In the genomic region with DNA sequence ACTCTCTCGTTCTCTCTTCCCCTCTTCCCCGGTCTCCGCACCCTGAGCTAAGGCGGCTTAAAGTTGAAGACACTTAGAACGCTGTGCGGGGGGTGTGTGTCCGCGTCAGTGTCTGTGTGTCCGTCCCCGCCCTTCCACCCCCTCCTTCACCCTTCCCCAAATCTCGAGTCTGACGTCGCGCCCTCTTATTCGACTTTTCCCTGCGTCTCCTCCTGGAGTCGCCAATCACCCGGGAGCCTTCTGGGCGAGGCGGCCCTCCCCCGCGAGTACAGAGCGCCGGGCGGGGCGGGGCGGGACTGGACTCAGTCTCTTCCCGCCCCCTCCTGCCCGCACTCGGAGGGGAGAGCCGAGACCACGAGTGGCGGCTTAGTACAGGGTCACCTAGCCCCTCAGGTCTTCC, we compare ENCODE assay signal across 8 mouse cellular contexts. TPM values are rescaled to one million over a fixed set of nuclear protein-coding genes. Genes with fewer than 3 reads are reported as not detected.
DNase-seq lines count a peak whose midpoint lies in the region; ATAC-seq lines count a peak whose summit lies in the region.

A gene (minus strand): TSS at position 229 of the 400 bp plus-strand sequence.

- DNase-seq in Muller cell, postnatal 12 days (ENCODE audit: inconsistent ontology term) = peak; percentile 97
- peak; percentile 73 for DNase-seq in cerebellum, adult 11-12 months
- peak; percentile 88 for DNase-seq in heart, postnatal 4 days
- no peak for DNase-seq in natural killer cell, adult 2 months (ENCODE audit: low spot score in 2 of 2)
- DNase-seq in B cell, adult 2 months = no peak

- no peaks in the 10 kb centered on the region for H3K9me3 ChIP-seq in forebrain, embryonic 15.5 days
- H3K9me3 ChIP-seq in limb, embryonic 13.5 days = no peaks in the 10 kb centered on the region
- no peaks in the 10 kb centered on the region for H3K9me3 ChIP-seq in midbrain, embryonic 16.5 days (replicated peaks; ENCODE audit: control insufficient read depth, low read length, poor library complexity, severe bottlenecking)

- under 1% methylated on average over 31 of the region's 33 CpGs for WGBS in forebrain, embryonic 15.5 days
- WGBS in limb, embryonic 13.5 days = under 1% methylated on average over 31 of the region's 33 CpGs
- under 1% methylated on average over 31 of the region's 33 CpGs for WGBS in midbrain, embryonic 16.5 days

- H3K27ac ChIP-seq in forebrain, embryonic 15.5 days (replicated peaks) = no peak within 1 kb of the TSS
- peak within 1 kb of the TSS; percentile 75 for H3K27ac ChIP-seq in limb, embryonic 13.5 days
- peak within 1 kb of the TSS; percentile 91 for H3K27ac ChIP-seq in midbrain, embryonic 16.5 days (ENCODE audit: low read length)

- ATAC-seq in forebrain, embryonic 15.5 days (replicated peaks) = 0 out of 2 replicates have a peak, but pooled peaks have one; percentile 20
- ATAC-seq in limb, embryonic 13.5 days (ENCODE audit: low FRiP score, low read depth) = peak; percentile 46
- ATAC-seq in midbrain, embryonic 16.5 days = peak; percentile 69

- peak within 1 kb of the TSS; percentile 45 for H3K4me3 ChIP-seq in forebrain, embryonic 15.5 days
- peak within 1 kb of the TSS; percentile 59 for H3K4me3 ChIP-seq in limb, embryonic 13.5 days
- peak within 1 kb of the TSS; percentile 61 for H3K4me3 ChIP-seq in midbrain, embryonic 16.5 days (ENCODE audit: low read depth, low read length)

- peaks cover 98% of the 10 kb centered on the region for H3K27me3 ChIP-seq in forebrain, embryonic 15.5 days
- peaks cover 99% of the 10 kb centered on the region for H3K27me3 ChIP-seq in limb, embryonic 13.5 days
- H3K27me3 ChIP-seq in midbrain, embryonic 16.5 days (ENCODE audit: control insufficient read depth, insufficient read depth, low read depth, low read length) = peaks cover 12% of the 10 kb centered on the region

- peak within 1 kb of the TSS; percentile 67 for H3K4me2 ChIP-seq in forebrain, embryonic 15.5 days (replicated peaks)
- H3K4me2 ChIP-seq in limb, embryonic 13.5 days (replicated peaks) = peak within 1 kb of the TSS; percentile 83
- peak within 1 kb of the TSS; percentile 84 for H3K4me2 ChIP-seq in midbrain, embryonic 16.5 days (ENCODE audit: low read length)

- H3K4me1 ChIP-seq in forebrain, embryonic 15.5 days = peaks cover 51% of the 10 kb centered on the region
- H3K4me1 ChIP-seq in limb, embryonic 13.5 days = peaks cover 65% of the 10 kb centered on the region
- peaks cover 35% of the 10 kb centered on the region for H3K4me1 ChIP-seq in midbrain, embryonic 16.5 days (ENCODE audit: control insufficient read depth, insufficient read depth, low read length)

- H3K9ac ChIP-seq in forebrain, embryonic 15.5 days (replicated peaks) = peak within 1 kb of the TSS; percentile 37
- H3K9ac ChIP-seq in limb, embryonic 13.5 days = peak within 1 kb of the TSS; percentile 74
- peak within 1 kb of the TSS; percentile 83 for H3K9ac ChIP-seq in midbrain, embryonic 16.5 days (ENCODE audit: low read depth, low read length)

- H3K36me3 ChIP-seq in forebrain, embryonic 15.5 days = no peaks in the 10 kb centered on the region
- no peaks in the 10 kb centered on the region for H3K36me3 ChIP-seq in limb, embryonic 13.5 days
- no peaks in the 10 kb centered on the region for H3K36me3 ChIP-seq in midbrain, embryonic 16.5 days (ENCODE audit: control insufficient read depth, insufficient read depth, low read length)

RNA-seq across cellular contexts. Expression of the gene that starts here (rescaled TPM):
- 1.6 TPM in 2 replicates for polyA plus RNA-seq in forebrain, embryonic 15.5 days (2015; fragmentation: Nextera tagmentation; extraction: Ambion mirVana)
- total RNA-seq in heart, postnatal 4 days (2021) = 10 to 100 TPM; 24.0 to 29.3 TPM
- 12.1 and 13.3 TPM in 2 replicates for polyA plus RNA-seq in limb, embryonic 13.5 days (2015; fragmentation: Nextera tagmentation; extraction: Ambion mirVana)
- 16.2 and 16.9 TPM in 2 replicates for polyA plus RNA-seq in midbrain, embryonic 16.5 days (2015; fragmentation: Nextera tagmentation; extraction: Ambion mirVana)

Comparison
In these comparisons a context has a peak if more than half of its experiments do, and no peak if none do; other contexts are left out.
1. DNase-seq: peak in Muller cell, postnatal 12 days (single experiment), cerebellum, adult 11-12 months (single experiment) and heart, postnatal 4 days (single experiment); none in natural killer cell, adult 2 months (0 of 2) and B cell, adult 2 months (0 of 2).
2. Peak in every context shown above with its lines, with median percentiles within 50 percentile points of each other: ATAC-seq, H3K4me2 ChIP-seq, H3K4me3 ChIP-seq and H3K9ac ChIP-seq.